Mouse (Mus musculus): ENCODE results near the gene Capn2.

- no peak for TF ChIP-seq POLR2A (IDR thresholded peaks at IDR 0.05; ENCODE audit: borderline replicate concordance, low read depth, low read length)
- no peak for TF ChIP-seq CTCF (IDR thresholded peaks at IDR 0.05; ENCODE audit: low read depth, low read length)
Observed at GRCm38 (mm10) chr1:182460291-182461244, 56.8 kb downstream of the Capn2 start.

Data from bone marrow macrophage, adult 2 months (primary cell).